Mouse (Mus musculus) inflammation-experienced regulatory T-cells, adult 6 months (primary cell): Measurements from ENCODE around the gene Elavl3. TPM values are rescaled to one million over a fixed set of nuclear protein-coding genes. Genes with fewer than 3 reads are reported as not detected.

ENCODE experiments used
- polyA plus RNA-seq, 3 experiments: library from polyadenylated mRNA; unstranded; fragments of 100-300 nt; shearing (Covaris generic); gene quantifications; one replicate each; pipeline ENCODE4 v1.2.1; 2017

Gene Elavl3
- polyA plus RNA-seq, 3 experiments from 2014 or later: not detected

Other genes starting within 250 kb of the Elavl3 start
- gene Angptl8, start 216.5 kb downstream of the Elavl3 start, polyA plus RNA-seq: not detected
- gene Dock6, start 199.4 kb downstream of the Elavl3 start, polyA plus RNA-seq: 1 to 10 TPM; 1.7 to 2.1 (median 1.9) TPM
- 1 to 10 TPM; 7.4 to 9.6 (median 8.9) TPM for gene Rab3d, start 133.8 kb downstream of the Elavl3 start, polyA plus RNA-seq
- not detected for gene Ccdc159, start 124.6 kb downstream of the Elavl3 start, polyA plus RNA-seq
- gene Tmem205, start 124.5 kb downstream of the Elavl3 start, polyA plus RNA-seq: 10 to 100 TPM in 1 of 3 experiments, 1 to 10 TPM in 2; 8.8 to 11.1 (median 9.7) TPM
- gene Plppr2, start 115.0 kb downstream of the Elavl3 start, polyA plus RNA-seq: 1 to 10 TPM in 1 of 3 experiments, under 1 TPM in 2; 0.26 to 1.2 (median 0.45) TPM
- 1 to 10 TPM; 3.6 to 6.2 (median 4.9) TPM for gene Swsap1, start 96.3 kb downstream of the Elavl3 start, polyA plus RNA-seq
- under 1 TPM in 2 of 3 experiments, not detected in 1; 0.31 to 0.38 TPM for gene Epor, start 88.5 kb downstream of the Elavl3 start, polyA plus RNA-seq
- not detected for gene Rgl3, start 62.6 kb downstream of the Elavl3 start, polyA plus RNA-seq
- gene Ccdc151, start 49.4 kb downstream of the Elavl3 start, polyA plus RNA-seq: not detected
- 10 to 100 TPM; 30.8 to 47.7 (median 36.1) TPM for gene Prkcsh, start 49.2 kb downstream of the Elavl3 start, polyA plus RNA-seq
- gene Gm49318, start 19.2 kb upstream of the Elavl3 start, polyA plus RNA-seq: not detected
- 1 to 10 TPM; 2.9 to 7.0 (median 6.5) TPM for gene Zfp653, start 19.4 kb upstream of the Elavl3 start, polyA plus RNA-seq
- 10 to 100 TPM; 27.7 to 40.0 (median 37.7) TPM for gene Ecsit, start 33.4 kb upstream of the Elavl3 start, polyA plus RNA-seq
- under 1 TPM; 0.20 to 0.36 (median 0.32) TPM for gene Cnn1, start 47.2 kb upstream of the Elavl3 start, polyA plus RNA-seq
- 10 to 100 TPM; 76.4 to 98.9 (median 89.4) TPM for gene Elof1, start 65.1 kb upstream of the Elavl3 start, polyA plus RNA-seq
- gene Acp5, start 83.7 kb upstream of the Elavl3 start, polyA plus RNA-seq: 100 to 1,000 TPM; 155 to 257 (median 245) TPM
- 10 to 100 TPM; 40.1 to 46.8 (median 43.2) TPM for gene Pigyl, start 104.8 kb upstream of the Elavl3 start, polyA plus RNA-seq
- gene Zfp872, start 136.1 kb upstream of the Elavl3 start, polyA plus RNA-seq: not detected
- gene Zfp809, start 173.7 kb upstream of the Elavl3 start, polyA plus RNA-seq: 10 to 100 TPM; 39.0 to 42.2 (median 40.6) TPM
- 1 to 10 TPM; 5.2 to 8.8 (median 7.8) TPM for gene Zfp599, start 207.9 kb upstream of the Elavl3 start, polyA plus RNA-seq